Mouse (Mus musculus) heart, postnatal 0 days (tissue): Measurements from ENCODE around the gene Tmtc1. TPM values are rescaled to one million over a fixed set of nuclear protein-coding genes. Genes with fewer than 3 reads are reported as not detected.

ENCODE experiments used
- ATAC-seq: fragments of 200-750 bp; cut with Nextera tagmentation; 2 replicates; pipeline ENCODE4 v1.8.0; 2017; ENCODE audit warnings: low read depth, moderate number of reproducible peaks, moderate library complexity; ENCODE audit not compliant: insufficient read depth
- DNase-seq: peaks from one replicate; pipeline ENCODE4 v3.0.0-alpha.2; 2016; ENCODE audit warnings: low spot score
- H3K27ac ChIP-seq: fragments of 300-500 bp; sonication (generic); 2 replicates; pipeline ENCODE4 v1.5.1; 2014; ENCODE audit warnings: low read depth, mild to moderate bottlenecking
- H3K27me3 ChIP-seq: fragments of 300-500 bp; sonication (generic); 2 replicates; pipeline ENCODE4 v1.6.1; 2014; ENCODE audit warnings: low read length, mixed read lengths; ENCODE audit not compliant: control insufficient read depth, insufficient read depth
- H3K36me3 ChIP-seq: fragments of 300-500 bp; sonication (generic); replicated peaks from 2 replicates; pipeline ENCODE4 v1.6.1; 2014; ENCODE audit warnings: low read length, mixed read lengths; ENCODE audit not compliant: control insufficient read depth, insufficient read depth
- H3K4me1 ChIP-seq: fragments of 300-500 bp; sonication (generic); 2 replicates; pipeline ENCODE4 v1.6.1; 2014; ENCODE audit warnings: antibody characterized with exemption; ENCODE audit not compliant: control insufficient read depth, insufficient read depth
- H3K4me2 ChIP-seq: fragments of 300-500 bp; sonication (generic); 2 replicates; pipeline ENCODE4 v1.6.1; 2014; ENCODE audit warnings: low read depth, mild to moderate bottlenecking, low read length, moderate library complexity
- H3K4me3 ChIP-seq: fragments of 300-500 bp; sonication (generic); 2 replicates; pipeline ENCODE4 v1.5.1; 2014; ENCODE audit warnings: low read depth, low read length
- H3K9ac ChIP-seq: fragments of 300-500 bp; sonication (generic); replicated peaks from 2 replicates; pipeline ENCODE4 v1.6.1; 2014; ENCODE audit warnings: low read depth, low read length, mixed read lengths
- H3K9me3 ChIP-seq: fragments of 300-500 bp; sonication (generic); replicated peaks from 2 replicates; pipeline ENCODE4 v1.6.1; 2016; ENCODE audit warnings: low read length; ENCODE audit not compliant: control insufficient read depth
- CTCF ChIP-seq: IDR thresholded peaks from 2 replicates; pipeline ENCODE4 v1.5.1; 2016; ENCODE audit warnings: antibody characterized with exemption, control low read depth, low read depth
- EP300 ChIP-seq: IDR thresholded peaks from 2 replicates; pipeline ENCODE4 v1.6.1; 2016; ENCODE audit warnings: antibody characterized with exemption, low read depth
- WGBS: fragments of 180-500 bp; shearing (Covaris S2); extraction: QIAGEN DNeasy Blood & Tissue Kit; methylation state at CpG from one replicate; pipeline ENCODE4 v1.1.7; 2014; 5-methylcytosine and 5-hydroxymethylcytosine counted together
- polyA plus RNA-seq: library from polyadenylated mRNA; unstranded; fragments of >200 nt; fragmentation: Nextera tagmentation; extraction: Ambion mirVana; gene quantifications from 2 replicates; pipeline ENCODE4 v1.2.1, GENCODE M21; 2015
- total RNA-seq: library from RNA; depleted of rRNA; stranded (reverse); fragments of >200 nt; gene quantifications from 2 replicates; pipeline ENCODE4 v1.2.3, GENCODE M21; 2014; ENCODE audit warnings: low replicate concordance

Tmtc1 gene
- total and polyA plus RNA-seq, 2 experiments from 2014 or later = 2.5 to 28.9 TPM

- DNase-seq (no peak), ATAC-seq (no peak)
- no peak for TF ChIP-seq CTCF
- no peak for TF ChIP-seq EP300
- Histone ChIP-seq H3K4me2 (no peak overlapping the region), H3K4me3 (no peak overlapping the region), H3K27me3 (no peaks in the 10 kb centered on the region), H3K27ac (no peak overlapping the region), H3K9ac (no peak overlapping the region), H3K9me3 (no peaks in the 10 kb centered on the region), H3K4me1 (no peaks in the 10 kb centered on the region), H3K36me3 (0 out of 2 replicates have a peak, but pooled peaks cover 9% of the 10 kb centered on the region)
- WGBS = 94% methylated on average over 6 of the region's 6 CpGs
These were observed 183.5 kb downstream of the Tmtc1 start for GRCm38 (mm10) chr6:148260729-148261101.

- H3K9me3 ChIP-seq = no peaks in the 10 kb centered on the region
- H3K4me2 ChIP-seq = no peak overlapping the region
- no peak overlapping the region for H3K27ac ChIP-seq
- DNase-seq = no peak
- H3K27me3 ChIP-seq = no peaks in the 10 kb centered on the region
- H3K4me3 ChIP-seq = no peak overlapping the region
- H3K36me3 ChIP-seq = 0 out of 2 replicates have a peak, but pooled peaks cover 9% of the 10 kb centered on the region
- H3K9ac ChIP-seq = no peak overlapping the region
- TF ChIP-seq EP300 (no peak), CTCF (no peak)
- H3K4me1 ChIP-seq = no peaks in the 10 kb centered on the region
- WGBS = 63% methylated on average over 4 of the region's 4 CpGs
- ATAC-seq = no peak
These were observed 184.0 kb downstream of the Tmtc1 start for GRCm38 (mm10) chr6:148259979-148260728.

- ATAC-seq = no peak
- TF ChIP-seq CTCF (no peak), EP300 (no peak)
- H3K27ac ChIP-seq = no peak overlapping the region
- H3K9ac ChIP-seq = no peak overlapping the region
- no peak overlapping the region for H3K4me2 ChIP-seq
- WGBS = 82% methylated on average over 8 of the region's 8 CpGs
- H3K4me1 ChIP-seq = no peaks in the 10 kb centered on the region
- no peak for DNase-seq
- no peak overlapping the region for H3K4me3 ChIP-seq
- H3K9me3 ChIP-seq = no peaks in the 10 kb centered on the region
- no peaks in the 10 kb centered on the region for H3K27me3 ChIP-seq
- 0 out of 2 replicates have a peak, but pooled peaks cover 9% of the 10 kb centered on the region for H3K36me3 ChIP-seq
These were observed 185.1 kb downstream of the Tmtc1 start for GRCm38 (mm10) chr6:148259074-148259473.

GRCm38 (mm10) chr6:148257805-148258204, 186.4 kb downstream of the Tmtc1 start:
- Histone ChIP-seq H3K36me3 (0 out of 2 replicates have a peak, but pooled peaks cover 6% of the 10 kb centered on the region), H3K4me2 (no peak overlapping the region), H3K4me3 (no peak overlapping the region), H3K27me3 (no peaks in the 10 kb centered on the region), H3K9me3 (no peaks in the 10 kb centered on the region), H3K9ac (no peak overlapping the region), H3K4me1 (no peaks in the 10 kb centered on the region), H3K27ac (no peak overlapping the region)
- 73% methylated on average over 2 of the region's 2 CpGs for WGBS
- ATAC-seq = no peak
- TF ChIP-seq EP300 (no peak), CTCF (no peak)
- no peak for DNase-seq

- Histone ChIP-seq H3K27me3 (no peaks in the 10 kb centered on the region), H3K4me1 (no peaks in the 10 kb centered on the region), H3K27ac (no peak overlapping the region), H3K9ac (no peak overlapping the region), H3K9me3 (no peaks in the 10 kb centered on the region), H3K36me3 (0 out of 2 replicates have a peak, but pooled peaks cover 3% of the 10 kb centered on the region), H3K4me3 (no peak overlapping the region), H3K4me2 (no peak overlapping the region)
- no peak for ATAC-seq
- 81% methylated on average over 3 of the region's 3 CpGs for WGBS
- TF ChIP-seq EP300 (no peak), CTCF (no peak)
- no peak for DNase-seq
These were observed 188.1 kb downstream of the Tmtc1 start for GRCm38 (mm10) chr6:148256109-148256508.
